Mouse (Mus musculus) cerebellum, adult 2 months (tissue): Measurements from ENCODE around the gene Ube4b.

Experiments
- CTCF ChIP-seq: fragments of 200-500 bp; IDR thresholded peaks from 2 replicates; pipeline ENCODE4 v1.5.1; 2011; ENCODE audit warnings: low read depth, mild to moderate bottlenecking, control low read depth, low read length, moderate library complexity, borderline replicate concordance; ENCODE audit not compliant: insufficient read depth
- POLR2A ChIP-seq: fragments of 200-500 bp; IDR thresholded peaks from 2 replicates; pipeline ENCODE4 v1.6.1; 2011; ENCODE audit warnings: low read length, control low read depth, borderline replicate concordance; ENCODE audit not compliant: insufficient read depth

DNA sequence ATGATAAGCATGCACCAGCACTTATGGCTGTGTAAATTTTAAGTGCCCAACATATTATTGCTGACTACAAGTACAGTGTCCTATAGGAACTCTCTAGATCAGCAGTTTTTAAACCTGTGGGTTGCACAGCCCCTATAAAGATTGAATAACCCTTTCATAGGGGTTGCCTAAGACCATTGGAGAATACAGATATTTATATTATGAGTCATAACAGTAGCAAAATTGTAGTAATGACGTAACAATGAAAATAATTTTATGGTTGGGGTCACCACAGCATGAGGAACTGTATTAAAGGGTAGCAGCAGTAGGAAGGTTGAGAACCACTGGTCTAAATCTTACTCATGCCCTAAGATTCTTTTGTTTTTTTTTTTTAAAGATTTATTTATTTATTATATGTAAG, 32.9 kb upstream of the Ube4b start:
- no peak for TF ChIP-seq CTCF
- no peak for TF ChIP-seq POLR2A
